Mouse (Mus musculus): ENCODE measurements around the gene Tspyl3.

- TF ChIP-seq CTCF (IDR thresholded peaks at IDR 0.05; ENCODE audit: control insufficient read depth, insufficient read depth, insufficient read length) = no peak
- no peak for TF ChIP-seq MAX (IDR thresholded peaks at IDR 0.05)
- TF ChIP-seq MYOG (IDR thresholded peaks at IDR 0.05; ENCODE audit: control insufficient read depth, extremely low read depth, insufficient read length) = no peak
Observed at GRCm38 (mm10) chr2:153259030-153259863, 34.0 kb upstream of the Tspyl3 start.

Data from C2C12 (cell line).